Mouse (Mus musculus): ENCODE data around the gene Ppm1b.

The Ppm1b gene

GRCm38 (mm10) chr17:85024237-85024636 is 67.7 kb downstream of the Ppm1b start:
- no peak for DNase-seq (ENCODE audit: low read depth, low spot score)

GRCm38 (mm10) chr17:85025151-85025550 is 68.6 kb downstream of the Ppm1b start:
- no peak for DNase-seq (ENCODE audit: low read depth, low spot score)

GRCm38 (mm10) chr17:85026436-85026835 is 69.9 kb downstream of the Ppm1b start:
- DNase-seq (ENCODE audit: low read depth, low spot score), result no peak

- no peak for DNase-seq (ENCODE audit: low read depth, low spot score)
Measured at GRCm38 (mm10) chr17:85027247-85027646, 70.7 kb downstream of the Ppm1b start.

- DNase-seq (ENCODE audit: low read depth, low spot score), result no peak
Measured at GRCm38 (mm10) chr17:85028093-85028739, 71.7 kb downstream of the Ppm1b start, which contains the start of gene Slc3a1. Gene Slc3a1 (plus strand): TSS chr17:85028376.

- no peak for DNase-seq (ENCODE audit: low read depth, low spot score)
Measured at GRCm38 (mm10) chr17:85028797-85029196, 72.3 kb downstream of the Ppm1b start.

GRCm38 (mm10) chr17:85030651-85031050 is 74.1 kb downstream of the Ppm1b start:
- no peak for DNase-seq (ENCODE audit: low read depth, low spot score)

- no peak for DNase-seq (ENCODE audit: low read depth, low spot score)
Measured at GRCm38 (mm10) chr17:85033087-85033486, 76.5 kb downstream of the Ppm1b start.

- DNase-seq (ENCODE audit: low read depth, low spot score), result no peak
Measured at GRCm38 (mm10) chr17:85034068-85034467, 77.5 kb downstream of the Ppm1b start.

GRCm38 (mm10) chr17:85037855-85038254 is 81.3 kb downstream of the Ppm1b start:
- DNase-seq (ENCODE audit: low read depth, low spot score), result no peak

GRCm38 (mm10) chr17:85038311-85038710 is 81.8 kb downstream of the Ppm1b start:
- no peak for DNase-seq (ENCODE audit: low read depth, low spot score)

GRCm38 (mm10) chr17:85038761-85039160 is 82.2 kb downstream of the Ppm1b start:
- DNase-seq (ENCODE audit: low read depth, low spot score), result no peak

- no peak for DNase-seq (ENCODE audit: low read depth, low spot score)
Measured at GRCm38 (mm10) chr17:85040913-85041312, 84.4 kb downstream of the Ppm1b start.

- DNase-seq (ENCODE audit: low read depth, low spot score), result no peak
Measured at GRCm38 (mm10) chr17:85042419-85042818, 85.9 kb downstream of the Ppm1b start.

GRCm38 (mm10) chr17:85043404-85043816 is 86.9 kb downstream of the Ppm1b start:
- DNase-seq (ENCODE audit: low read depth, low spot score), result no peak

- no peak for DNase-seq (ENCODE audit: low read depth, low spot score)
Measured at GRCm38 (mm10) chr17:85044466-85044865, 87.9 kb downstream of the Ppm1b start.

- no peak for DNase-seq (ENCODE audit: low read depth, low spot score)
Measured at GRCm38 (mm10) chr17:85045160-85045559, 88.6 kb downstream of the Ppm1b start.

GRCm38 (mm10) chr17:85048379-85048778 is 91.8 kb downstream of the Ppm1b start:
- no peak for DNase-seq (ENCODE audit: low read depth, low spot score)

- DNase-seq (ENCODE audit: low read depth, low spot score), result no peak
Measured at GRCm38 (mm10) chr17:85058276-85058675, 101.7 kb downstream of the Ppm1b start.

GRCm38 (mm10) chr17:85059136-85059535 is 102.6 kb downstream of the Ppm1b start:
- DNase-seq (ENCODE audit: low read depth, low spot score), result no peak

GRCm38 (mm10) chr17:85063560-85063959 is 107.0 kb downstream of the Ppm1b start:
- no peak for DNase-seq (ENCODE audit: low read depth, low spot score)

- DNase-seq (ENCODE audit: low read depth, low spot score), result no peak
Measured at GRCm38 (mm10) chr17:85067331-85067730, 110.8 kb downstream of the Ppm1b start.

GRCm38 (mm10) chr17:85070658-85071057 is 114.1 kb downstream of the Ppm1b start:
- no peak for DNase-seq (ENCODE audit: low read depth, low spot score)
